Mouse (Mus musculus) WW6 (cell line): ENCODE measurements around the gene Rtn4rl2.

ENCODE experiments used
- DNase-seq: peaks from one replicate; pipeline ENCODE4 v3.0.0-alpha.2; 2013; ENCODE audit warnings: low read depth, low spot score

Rtn4rl2 gene

DNA sequence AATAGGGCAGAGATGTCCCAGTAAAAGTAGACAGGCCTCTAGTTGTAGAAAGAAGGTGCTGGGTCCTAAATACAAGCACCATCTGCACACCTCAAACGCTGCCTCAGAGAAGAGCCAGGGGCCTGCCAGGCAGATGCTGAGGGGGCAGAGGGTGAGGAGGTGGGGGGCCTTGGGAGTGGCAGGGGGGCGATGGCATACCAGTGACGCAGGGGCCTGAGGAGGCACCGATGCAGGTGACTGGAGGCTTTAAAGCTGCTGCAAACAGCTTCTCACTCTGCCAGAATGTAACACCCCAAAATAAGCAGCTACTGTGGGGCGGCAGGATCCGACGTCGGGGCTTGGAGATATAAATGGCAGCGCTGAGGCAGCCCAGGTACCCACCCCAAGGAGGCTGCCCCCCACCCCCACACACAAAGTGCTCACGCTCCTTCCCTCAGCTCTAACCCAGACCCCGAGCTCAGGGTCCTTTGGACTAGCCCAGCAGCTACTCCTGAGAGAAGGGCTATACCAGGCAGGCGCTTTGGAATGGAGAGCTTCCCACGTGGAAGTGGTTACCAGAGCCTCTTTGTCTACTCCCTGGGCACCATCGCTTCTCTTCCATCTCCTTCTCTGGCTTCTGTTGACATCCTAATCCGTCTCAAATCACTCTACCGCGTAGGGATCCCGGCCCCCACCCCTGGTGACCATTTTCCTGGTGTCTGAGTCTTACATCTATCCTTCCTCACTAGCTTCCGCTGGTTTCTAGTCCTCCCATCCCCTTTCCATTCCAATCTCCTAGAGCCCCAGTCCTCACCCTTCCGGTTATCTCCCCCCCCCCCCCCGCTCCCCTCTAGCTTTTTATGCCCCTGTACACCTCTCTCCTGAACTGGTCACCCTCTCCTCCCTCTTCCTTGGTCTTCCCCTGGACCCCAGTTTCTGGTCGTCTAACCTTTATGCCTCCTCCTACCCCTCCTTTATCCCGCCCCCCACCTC lies 1.1 kb downstream of the Rtn4rl2 start:
- DNase-seq, result no peak

DNA sequence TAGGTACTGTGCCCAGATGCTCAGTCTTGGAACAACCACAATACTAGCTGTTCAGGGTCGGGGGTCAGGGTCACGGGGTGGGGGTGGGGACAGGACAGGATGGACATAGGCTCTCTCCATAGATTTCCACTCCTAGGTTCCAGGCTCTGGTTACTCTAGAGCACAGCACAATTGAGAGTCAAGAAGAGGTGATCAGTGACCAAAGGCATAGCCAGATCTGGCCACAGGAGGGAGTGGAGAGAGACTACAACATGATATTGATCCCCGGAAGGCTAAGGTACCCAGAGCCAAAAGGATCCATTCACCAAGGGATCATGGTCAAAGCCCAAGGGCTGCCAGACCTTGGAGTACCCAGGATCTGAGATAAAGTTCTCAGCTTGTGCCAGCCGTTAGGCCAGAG lies 1.9 kb downstream of the Rtn4rl2 start:
- DNase-seq, result no peak

DNA sequence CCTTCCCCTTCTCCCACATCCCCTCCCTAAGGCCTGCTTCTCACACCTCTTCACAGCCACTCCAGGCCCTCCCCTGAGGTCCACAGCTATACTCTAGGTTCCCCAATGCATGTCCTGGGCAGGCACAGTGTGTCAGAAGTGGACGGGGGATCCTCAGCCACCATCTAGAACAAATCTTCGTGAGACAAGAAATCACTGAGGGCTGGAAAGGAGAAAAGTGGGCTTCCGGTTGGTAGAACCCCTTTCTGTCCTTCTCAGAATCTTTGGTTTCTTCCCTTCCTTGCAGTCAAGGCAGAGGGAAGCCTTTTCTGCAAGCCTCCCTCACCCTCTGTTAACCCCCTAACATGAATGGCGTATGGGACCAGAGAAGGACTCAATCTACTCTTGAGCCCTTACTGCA lies 2.6 kb downstream of the Rtn4rl2 start:
- DNase-seq, result no peak

DNA sequence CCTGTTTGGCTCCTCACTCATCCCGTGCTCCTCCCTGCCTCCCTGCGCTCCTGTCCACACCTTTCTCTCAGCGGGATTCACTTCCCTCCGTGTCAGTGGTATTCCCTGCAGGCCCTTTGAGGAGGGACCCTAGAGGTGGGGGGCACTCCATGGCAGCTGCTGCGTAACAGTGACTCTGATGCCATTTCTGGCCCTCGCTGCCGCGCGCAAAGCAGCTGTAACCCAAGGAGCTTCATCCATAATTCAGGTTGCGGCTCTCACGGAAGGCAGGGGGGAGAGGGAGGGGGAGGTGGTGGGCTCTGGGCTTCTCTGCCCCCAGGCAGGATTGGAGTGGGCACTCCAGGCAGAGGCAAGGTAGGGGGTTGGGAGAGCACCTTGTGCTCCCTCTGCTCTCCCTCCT lies 3.0 kb downstream of the Rtn4rl2 start:
- DNase-seq, result no peak

DNA sequence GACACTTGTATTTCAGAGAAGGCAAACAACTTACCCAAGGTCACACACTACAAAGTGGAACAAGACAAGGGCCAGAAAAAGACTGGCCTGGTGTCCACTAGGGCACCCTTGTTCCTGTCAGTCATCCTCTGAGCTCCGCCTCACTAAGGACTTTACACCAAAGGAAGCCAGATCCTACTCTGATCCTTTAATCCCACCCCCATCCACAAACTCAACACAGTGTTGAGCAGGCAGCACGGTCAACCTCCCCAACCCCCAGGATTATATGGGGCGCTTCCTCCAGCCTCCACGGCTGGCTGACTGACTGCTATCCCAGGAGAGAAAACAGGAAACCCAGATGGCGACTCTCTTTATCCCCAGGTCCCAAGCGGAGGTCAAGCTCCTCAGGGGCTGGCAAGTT lies 3.4 kb downstream of the Rtn4rl2 start:
- no peak for DNase-seq

DNA sequence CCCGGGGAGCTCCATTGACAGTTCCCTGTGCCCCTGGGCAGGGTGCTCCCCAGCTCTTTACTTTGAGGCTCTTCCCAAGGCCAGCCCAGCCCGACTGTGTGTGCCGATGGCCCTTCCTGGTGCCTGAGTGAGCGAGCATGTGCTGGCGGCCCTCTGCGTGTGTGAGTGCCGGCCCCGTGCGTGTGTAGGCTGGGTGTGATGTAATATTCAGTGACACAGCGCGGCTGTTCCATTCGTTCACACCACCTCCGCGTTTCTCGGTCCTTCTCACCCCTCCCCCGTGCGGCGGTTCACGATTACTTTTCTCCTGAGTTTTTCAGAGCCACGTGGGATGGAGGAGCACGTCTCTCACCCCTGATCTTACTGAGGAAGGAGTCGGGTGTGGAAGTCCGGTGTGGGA lies 3.9 kb downstream of the Rtn4rl2 start:
- DNase-seq, result no peak

DNA sequence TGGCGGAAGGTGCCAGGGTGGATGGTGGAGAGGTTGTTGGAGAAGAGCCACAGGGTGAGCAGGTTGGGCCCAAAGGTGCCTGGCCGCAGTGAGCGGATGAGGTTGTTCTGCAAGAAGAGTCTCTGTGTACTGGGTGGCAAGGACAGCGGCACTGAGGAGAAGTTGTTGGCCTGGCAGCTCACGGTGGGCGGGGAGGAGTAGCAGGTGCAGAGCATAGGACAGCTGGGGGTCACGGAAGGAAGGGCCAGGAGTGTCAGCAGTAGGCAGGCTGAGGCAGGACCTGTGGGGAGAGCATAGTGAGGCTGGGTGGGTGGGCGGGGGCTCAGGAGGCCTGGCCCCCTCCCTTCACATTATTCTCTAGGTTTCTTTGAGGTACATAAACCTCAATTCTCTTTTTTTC lies 5.9 kb downstream of the Rtn4rl2 start:
- DNase-seq, result no peak

DNA sequence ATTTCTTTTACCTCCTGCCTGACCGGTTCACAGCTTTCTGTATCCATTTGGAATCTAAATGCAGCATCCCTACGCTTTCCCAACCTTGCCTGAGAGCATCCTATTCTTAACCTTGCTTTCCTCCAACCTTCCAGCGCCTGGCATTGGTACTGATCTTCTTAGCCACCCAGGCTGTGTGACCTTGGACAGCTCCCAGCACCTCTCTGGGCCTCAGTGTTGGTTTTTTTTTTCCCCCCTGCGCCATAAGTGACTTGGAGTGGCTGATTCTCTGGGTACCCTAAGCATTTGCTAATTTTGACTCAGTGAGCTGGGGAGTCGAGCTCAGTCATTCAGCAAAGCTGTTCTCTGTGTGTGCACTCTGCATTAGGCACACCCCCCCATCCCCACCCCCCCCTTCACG lies 10.7 kb downstream of the Rtn4rl2 start:
- DNase-seq, result no peak

DNA sequence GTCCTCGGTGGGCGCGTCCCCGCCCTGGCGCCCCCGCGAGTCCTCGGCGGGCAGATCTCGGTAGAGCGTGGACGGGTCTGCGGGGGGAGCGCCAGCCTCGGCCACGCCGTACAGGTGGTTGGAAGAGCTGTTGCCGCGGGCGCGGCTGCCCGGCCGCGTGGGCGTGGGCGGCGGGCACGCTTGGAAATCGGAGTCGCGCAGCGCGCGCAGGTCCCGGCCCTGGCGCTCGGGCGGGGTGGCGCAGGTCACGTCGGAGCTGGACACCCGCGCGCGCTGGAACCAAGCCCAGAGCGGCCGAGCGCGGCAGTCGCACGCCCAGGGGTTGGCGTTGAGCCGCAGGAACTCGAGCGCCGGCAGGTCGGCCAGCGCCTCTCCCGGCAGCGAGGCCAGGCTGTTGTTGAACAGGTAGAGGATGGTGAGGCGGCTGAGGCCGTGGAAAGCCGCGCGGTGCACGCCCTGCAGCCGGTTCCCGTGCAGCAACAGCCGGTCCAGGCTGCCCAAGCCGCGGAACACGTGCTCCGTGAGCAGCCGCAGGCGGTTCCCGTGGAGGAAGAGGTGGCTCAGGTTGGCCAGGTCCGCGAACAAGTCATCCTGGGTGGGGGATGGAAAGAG lies 14.3 kb downstream of the Rtn4rl2 start:
- DNase-seq, result no peak

DNA sequence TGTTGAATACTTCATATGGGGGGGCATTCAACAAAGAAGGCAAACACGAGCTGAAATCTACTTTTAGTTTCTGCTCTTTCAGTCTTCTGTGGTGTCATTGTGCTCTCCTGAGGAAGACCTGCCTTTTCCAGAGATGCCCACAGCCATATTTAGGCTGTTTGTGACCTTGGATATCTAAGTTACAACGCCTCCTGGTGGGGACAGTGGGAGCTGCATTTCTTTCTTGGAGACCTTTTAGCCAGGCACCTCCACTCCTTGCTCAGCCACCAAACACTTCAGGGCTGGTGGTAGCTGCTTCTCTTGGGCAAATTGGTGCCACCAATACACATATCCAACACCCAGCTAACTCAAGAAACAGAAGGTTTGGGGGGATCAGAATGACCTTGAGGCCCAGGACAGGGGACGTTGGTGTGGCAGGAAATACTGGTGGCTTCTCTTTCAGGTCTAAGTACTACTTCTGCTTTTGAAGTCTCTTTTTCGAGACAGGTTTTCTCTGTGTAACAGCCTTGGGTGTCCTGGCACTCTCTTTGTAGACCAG lies 15.8 kb downstream of the Rtn4rl2 start:
- no peak for DNase-seq

DNA sequence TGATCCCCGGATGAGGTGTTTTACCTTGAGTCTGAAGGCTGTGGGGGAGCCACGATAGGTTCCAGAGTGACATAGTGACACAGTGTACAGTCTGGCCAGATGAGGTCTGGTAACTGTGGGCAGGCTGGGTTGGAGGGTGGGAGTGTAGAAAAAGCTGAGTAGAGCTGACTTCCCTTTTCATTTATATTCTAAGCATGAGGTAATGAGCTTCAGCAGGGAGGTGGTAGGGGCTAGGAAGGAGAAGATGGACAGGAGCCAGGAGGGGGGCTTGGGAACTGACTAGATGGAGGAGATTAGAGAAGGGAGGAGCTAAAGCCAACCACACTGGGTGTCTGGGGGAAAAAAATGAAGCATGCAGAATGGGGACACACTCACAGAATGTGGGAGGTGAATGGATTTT lies 17.5 kb downstream of the Rtn4rl2 start:
- DNase-seq, result no peak

DNA sequence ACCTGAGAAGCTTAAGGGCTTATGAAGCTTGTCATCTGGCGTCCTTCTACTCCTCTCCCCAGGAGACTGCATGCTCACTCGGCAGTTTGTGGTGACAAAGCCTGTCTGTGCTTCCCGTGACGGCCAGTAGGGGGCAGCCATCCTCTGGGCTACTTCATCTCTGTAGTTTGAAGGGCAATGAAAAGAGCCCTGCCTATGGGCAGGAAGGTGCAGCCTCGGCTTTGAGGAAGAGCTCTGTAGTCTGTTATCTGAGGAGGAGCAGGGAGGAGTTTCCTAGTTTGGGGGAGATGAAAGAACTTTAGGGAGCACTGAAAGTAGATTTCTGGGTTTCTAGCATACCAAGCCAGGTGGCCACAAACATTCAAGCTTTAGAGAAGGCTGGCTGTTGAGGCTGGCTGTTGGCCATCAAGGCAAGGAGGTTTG lies 18.0 kb downstream of the Rtn4rl2 start:
- DNase-seq, result peak; percentile 72

DNA sequence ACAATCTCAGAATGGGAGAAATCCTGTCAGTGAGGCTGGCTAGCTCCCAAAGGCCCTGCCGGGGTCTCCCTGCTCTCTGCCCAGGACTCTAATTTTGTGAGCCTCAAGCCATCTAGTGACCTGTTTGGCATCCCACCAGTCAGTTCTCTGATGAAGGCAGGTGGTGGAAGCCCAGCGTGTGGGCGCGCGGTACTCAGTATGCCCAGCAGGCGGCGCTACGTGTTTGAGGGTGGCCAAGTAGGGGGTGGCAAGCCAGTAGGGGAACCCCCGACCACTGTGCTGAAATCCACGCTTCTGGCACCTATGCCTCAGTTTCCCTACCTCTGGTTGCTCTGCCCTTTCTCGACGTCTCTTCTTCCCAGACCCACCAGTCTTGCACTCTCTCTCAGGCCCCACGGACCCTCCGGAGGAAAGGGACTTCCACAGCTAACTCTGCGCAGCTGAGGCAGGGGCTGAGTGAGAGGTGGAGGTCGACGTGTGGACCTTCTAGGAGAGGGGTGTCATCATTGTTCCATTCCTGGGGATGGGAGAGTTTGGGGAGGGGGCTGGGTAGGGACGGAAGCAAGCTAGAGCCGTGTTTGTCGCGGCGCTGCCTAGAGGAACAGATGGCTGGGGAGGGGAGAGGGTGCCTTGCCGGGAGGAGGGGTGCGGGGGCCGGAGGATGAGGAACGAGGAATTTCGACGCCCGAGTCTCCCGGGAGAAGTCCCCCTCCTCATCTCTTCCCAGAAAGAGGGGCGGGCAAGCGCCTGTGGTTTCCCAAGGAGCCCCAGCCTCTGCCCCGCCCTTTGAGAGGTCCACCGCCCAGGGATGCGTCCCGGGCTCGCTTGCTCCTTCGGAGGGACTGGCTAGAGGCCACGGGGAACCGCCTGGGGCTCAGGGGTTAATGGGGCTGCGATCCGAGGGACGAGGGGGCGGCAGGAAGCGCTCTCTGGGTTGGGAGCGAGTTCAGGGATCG lies 20.6 kb downstream of the Rtn4rl2 start:
- no peak for DNase-seq

DNA sequence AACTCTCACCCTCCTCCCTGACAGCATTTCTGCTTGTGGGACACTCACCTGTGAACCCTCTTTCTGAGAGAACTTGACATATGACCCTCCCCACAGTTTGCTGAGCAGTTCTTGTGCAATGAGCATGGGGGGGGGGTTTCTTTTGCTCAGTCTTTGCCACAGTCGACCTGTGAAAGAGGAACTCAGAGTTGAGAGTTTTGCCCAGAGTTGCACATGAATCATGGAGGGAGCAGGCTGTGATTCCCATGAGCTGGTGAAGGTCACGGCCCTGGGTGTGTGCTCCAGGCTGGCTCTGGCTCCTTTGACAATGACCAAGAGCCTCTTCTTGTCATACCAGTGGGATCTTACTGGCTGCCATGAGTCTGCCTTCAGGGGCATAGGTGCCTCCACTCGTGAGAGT lies 24.3 kb downstream of the Rtn4rl2 start:
- DNase-seq, result no peak

DNA sequence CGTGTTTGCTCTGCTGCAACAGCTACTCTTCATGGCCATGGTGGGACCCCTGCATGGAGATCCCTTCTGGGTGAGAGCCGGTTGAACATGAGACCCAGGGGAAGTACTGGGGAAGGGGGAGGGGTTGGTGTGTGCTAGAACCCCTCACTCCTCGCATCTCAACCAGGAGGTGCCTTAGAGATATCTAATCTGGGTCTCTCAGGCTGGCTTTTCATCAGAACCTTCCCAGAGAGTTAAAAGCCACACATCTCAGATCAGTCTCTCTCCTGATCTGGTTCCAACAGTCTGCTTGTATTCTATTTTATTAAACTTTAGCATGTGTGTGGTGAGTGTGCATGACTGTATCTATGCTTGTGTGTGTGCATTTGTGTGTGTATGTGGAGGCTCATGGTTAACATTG lies 25.1 kb downstream of the Rtn4rl2 start:
- DNase-seq, result no peak

DNA sequence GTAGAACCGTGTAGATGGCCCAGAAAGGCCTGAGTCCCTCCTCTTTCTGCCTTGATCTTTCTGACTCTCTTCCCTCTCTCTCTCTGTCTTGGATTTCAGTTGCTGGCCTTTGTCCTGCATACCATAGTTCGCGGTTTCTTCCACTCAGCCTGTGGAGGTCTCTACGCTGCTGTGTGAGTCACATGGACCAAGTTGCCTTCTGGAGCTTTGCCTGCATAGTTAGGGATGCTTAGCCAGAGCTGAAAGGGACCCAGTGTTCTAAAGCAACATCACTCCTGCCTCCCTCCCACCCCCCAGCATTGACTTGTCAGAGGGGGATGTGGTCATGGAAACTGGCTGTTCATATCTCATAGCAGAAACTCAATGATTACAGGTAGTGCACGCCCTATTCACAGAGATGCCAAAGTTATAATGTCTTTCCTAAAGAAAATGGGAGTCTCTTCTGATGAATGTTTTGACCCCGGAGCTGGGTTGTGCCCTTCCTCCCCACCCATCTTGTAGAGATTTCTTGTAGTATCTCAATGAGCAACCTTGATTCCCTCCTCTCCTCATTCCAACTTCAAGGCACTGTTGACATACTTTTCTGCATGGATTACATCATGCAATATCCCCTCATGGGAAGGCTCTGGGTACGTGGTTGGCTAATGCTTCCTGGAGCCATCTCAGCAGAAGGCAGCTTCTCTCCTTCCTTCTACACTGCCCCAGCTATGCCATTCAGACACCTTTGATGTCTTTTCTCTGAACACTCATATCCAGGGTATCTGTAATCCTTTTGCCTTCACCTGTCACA lies 26.3 kb downstream of the Rtn4rl2 start:
- no peak for DNase-seq

DNA sequence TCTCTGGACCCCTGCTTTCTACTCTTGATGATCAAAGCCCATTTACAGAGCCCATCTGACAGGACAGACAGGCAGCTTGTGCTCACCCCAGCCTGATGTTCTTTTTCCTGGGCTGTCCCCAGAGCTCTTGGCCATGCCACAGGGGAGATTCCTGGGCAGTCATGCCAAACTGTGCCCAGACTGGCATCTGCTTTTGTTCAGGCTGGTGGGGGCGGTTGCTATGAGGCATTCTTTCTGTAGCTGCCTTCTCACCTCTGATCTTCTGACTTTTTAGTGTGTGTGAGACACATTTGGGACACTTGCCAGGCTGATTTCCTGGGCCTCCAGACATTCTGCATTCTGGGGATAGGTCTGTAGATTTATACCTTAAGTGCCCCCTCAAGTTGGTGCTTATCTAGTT lies 28.0 kb downstream of the Rtn4rl2 start:
- no peak for DNase-seq

DNA sequence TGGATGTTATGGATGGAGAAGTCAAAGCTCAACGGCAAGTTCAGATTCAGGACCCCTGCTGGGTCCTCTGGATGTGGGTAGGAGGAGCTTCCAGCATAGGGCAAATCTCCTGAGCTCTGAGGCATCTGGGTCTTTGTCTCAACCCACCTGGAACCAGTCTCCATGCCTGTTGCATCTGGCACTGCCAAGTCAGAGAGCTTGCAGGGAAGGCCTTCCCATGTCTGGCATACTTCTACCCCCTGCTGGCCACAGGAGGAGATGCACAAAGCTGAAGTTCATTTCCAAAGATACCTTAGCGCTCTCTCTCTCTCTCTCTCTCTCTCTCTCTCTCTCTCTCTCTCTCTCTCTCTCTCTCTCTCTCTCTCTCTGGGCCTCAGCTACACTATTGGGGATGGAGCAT lies 30.8 kb downstream of the Rtn4rl2 start:
- DNase-seq, result no peak

DNA sequence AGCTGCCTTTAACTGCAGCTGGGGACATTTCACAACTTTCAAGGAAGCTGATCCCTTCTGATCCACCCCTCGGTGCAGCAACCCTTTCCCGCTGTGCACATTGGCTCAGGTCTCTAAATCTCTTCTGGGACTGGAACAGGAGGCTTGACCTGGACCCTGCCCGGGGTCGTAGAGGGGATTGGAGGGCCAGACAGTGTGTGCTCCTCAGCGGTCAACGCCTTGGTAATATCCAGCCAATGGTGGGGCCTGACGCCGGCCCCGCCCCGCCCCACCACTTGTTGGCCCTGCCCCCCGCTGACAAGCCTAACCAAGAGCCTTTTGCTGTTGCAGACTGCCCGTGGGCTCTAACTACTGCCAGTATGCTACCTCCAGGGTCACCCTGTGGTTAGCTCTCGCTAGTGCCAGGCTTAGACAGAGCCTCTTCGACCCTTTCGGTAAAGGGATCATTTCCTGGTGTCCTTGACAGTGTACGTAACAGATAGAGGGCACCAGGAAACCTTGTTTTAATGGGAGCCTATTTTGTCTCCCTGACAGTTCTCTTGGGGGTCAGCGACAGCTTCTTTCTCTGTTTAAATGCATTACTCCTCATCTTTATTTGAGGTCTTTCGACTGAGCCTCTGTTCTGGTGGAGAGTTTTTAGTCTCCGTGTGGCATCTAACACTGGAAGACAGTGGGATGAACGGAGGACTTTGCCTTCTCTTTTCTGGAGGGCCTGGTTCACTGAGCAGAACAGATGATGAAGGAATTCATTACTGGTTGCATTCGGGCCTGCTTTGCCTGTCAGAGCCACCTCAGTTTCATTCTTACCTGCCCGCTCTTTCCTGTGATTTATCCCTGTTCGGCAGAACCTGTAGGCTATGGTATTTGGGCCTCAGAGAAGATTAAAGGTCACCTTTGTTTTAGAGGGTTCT lies 35.1 kb downstream of the Rtn4rl2 start:
- DNase-seq, result no peak
